Mouse (Mus musculus) erythroblast, embryonic 14.5 days (primary cell): ENCODE measurements around the gene Tfb1m.

ENCODE experiments used
- GATA1 ChIP-seq: IDR thresholded peaks from 2 replicates; pipeline ENCODE4 v1.6.1; 2012; ENCODE audit warnings: low read length, inconsistent platforms, mixed read lengths
- TAL1 ChIP-seq: IDR thresholded peaks from 3 replicates; pipeline ENCODE4 v1.6.1; 2012; ENCODE audit warnings: low read length, inconsistent platforms, mixed read lengths

- no peak for TF ChIP-seq GATA1
- TF ChIP-seq TAL1, result no peak
These were observed 65.9 kb downstream of the Tfb1m start for GRCm38 (mm10) chr17:3491667-3492066.
